Mouse (Mus musculus) C2C12 (cell line): ENCODE data around the gene Gtf2ird2. TPM values are rescaled to one million over a fixed set of nuclear protein-coding genes. Genes with fewer than 3 reads are reported as not detected.

ENCODE experiments used
- H3K27me3 ChIP-seq: one replicate; pipeline ENCODE4 v1.6.1; 2011; ENCODE audit not compliant: control insufficient read depth, insufficient read depth, insufficient read length
- H3K36me3 ChIP-seq: one replicate; pipeline ENCODE4 v1.6.1; 2011; ENCODE audit not compliant: control insufficient read depth, insufficient read depth
- H3K4me3 ChIP-seq: one replicate; pipeline ENCODE4 v1.5.1; 2011; ENCODE audit warnings: mild to moderate bottlenecking, control low read depth; ENCODE audit not compliant: poor library complexity, insufficient read depth, severe bottlenecking
- H3K79me2 ChIP-seq: one replicate; pipeline ENCODE4 v1.6.1; 2011; ENCODE audit not compliant: control insufficient read depth, insufficient read depth
- H3K79me3 ChIP-seq: one replicate; pipeline ENCODE4 v1.6.1; 2011; ENCODE audit warnings: low read depth, control low read depth
- H3ac ChIP-seq: one replicate; pipeline ENCODE3; 2011; ENCODE audit warnings: low read depth; ENCODE audit not compliant: control insufficient read depth, insufficient read length
- CEBPB ChIP-seq: IDR thresholded peaks from one replicate; pipeline ENCODE4 v1.6.1; 2011; ENCODE audit warnings: low read depth, mild to moderate bottlenecking, control low read depth, moderate library complexity
- CTCF ChIP-seq: IDR thresholded peaks from one replicate; pipeline ENCODE4 v1.5.1; 2011; ENCODE audit not compliant: control insufficient read depth, insufficient read depth, insufficient read length
- FOSL1 ChIP-seq: IDR thresholded peaks from one replicate; pipeline ENCODE4 v1.8.0; 2011; ENCODE audit warnings: mild to moderate bottlenecking, low read length; ENCODE audit not compliant: poor library complexity, insufficient read depth, severe bottlenecking
- MAX ChIP-seq: IDR thresholded peaks from one replicate; pipeline ENCODE4 v1.6.1; 2011; ENCODE audit warnings: mild to moderate bottlenecking, control low read depth
- MYOD1 ChIP-seq: IDR thresholded peaks from one replicate; pipeline ENCODE4 v1.6.1; 2011; ENCODE audit warnings: low read depth; ENCODE audit not compliant: control insufficient read depth, insufficient read length
- MYOG ChIP-seq: IDR thresholded peaks from one replicate; pipeline ENCODE4 v1.6.1; 2011; ENCODE audit not compliant: control insufficient read depth, insufficient read length; ENCODE audit errors: extremely low read depth
- USF1 ChIP-seq: IDR thresholded peaks from one replicate; pipeline ENCODE4 v1.6.1; 2011; ENCODE audit warnings: low read depth, mild to moderate bottlenecking, control low read depth, moderate library complexity
- polyA plus RNA-seq: library from polyadenylated mRNA; unstranded; fragments of >200 nt; fragmentation: generic; extraction: Trizol; gene quantifications from one replicate; pipeline ENCODE4 v1.2.1, GENCODE M21; 2012; ENCODE audit warnings: missing spikeins

The Gtf2ird2 gene
- polyA plus RNA-seq, 1 experiment = 4.2 TPM

- H3ac ChIP-seq = no peak overlapping the region
- H3K27me3 ChIP-seq = no peaks in the 10 kb centered on the region
- no peak overlapping the region for H3K4me3 ChIP-seq
- H3K79me3 ChIP-seq = no peaks in the 10 kb centered on the region
- H3K79me2 ChIP-seq = no peaks in the 10 kb centered on the region
- H3K36me3 ChIP-seq = peaks cover 42% of the 10 kb centered on the region
- TF ChIP-seq CTCF = no peak
- no peak for TF ChIP-seq CEBPB
- TF ChIP-seq USF1 = no peak
- TF ChIP-seq MAX = no peak
- no peak for TF ChIP-seq MYOG
- TF ChIP-seq MYOD1 = no peak
- TF ChIP-seq FOSL1 = no peak
These were observed 86.7 kb downstream of the Gtf2ird2 start for GRCm38 (mm10) chr5:134270566-134270965.

- H3K4me3 ChIP-seq = no peak overlapping the region
- no peak overlapping the region for H3ac ChIP-seq
- H3K27me3 ChIP-seq = no peaks in the 10 kb centered on the region
- no peaks in the 10 kb centered on the region for H3K79me2 ChIP-seq
- H3K36me3 ChIP-seq = peaks cover 48% of the 10 kb centered on the region
- H3K79me3 ChIP-seq = no peaks in the 10 kb centered on the region
- TF ChIP-seq CTCF (no peak), FOSL1 (no peak), MAX (no peak), CEBPB (no peak)
These were observed 87.6 kb downstream of the Gtf2ird2 start for GRCm38 (mm10) chr5:134271421-134271820.

GRCm38 (mm10) chr5:134272761-134273160, 88.9 kb downstream of the Gtf2ird2 start:
- Histone ChIP-seq H3K79me3 (no peaks in the 10 kb centered on the region), H3K27me3 (no peaks in the 10 kb centered on the region), H3K36me3 (peaks cover 53% of the 10 kb centered on the region), H3ac (no peak overlapping the region), H3K79me2 (no peaks in the 10 kb centered on the region), H3K4me3 (no peak overlapping the region)
- TF ChIP-seq MAX (no peak), CTCF (no peak), MYOD1 (no peak), MYOG (no peak), FOSL1 (no peak), CEBPB (no peak), USF1 (no peak)

GRCm38 (mm10) chr5:134273761-134274160, 89.9 kb downstream of the Gtf2ird2 start:
- peaks cover 56% of the 10 kb centered on the region for H3K36me3 ChIP-seq
- no peak for TF ChIP-seq FOSL1
- no peaks in the 10 kb centered on the region for H3K79me2 ChIP-seq
- H3ac ChIP-seq = no peak overlapping the region
- H3K4me3 ChIP-seq = no peak overlapping the region
- H3K79me3 ChIP-seq = no peaks in the 10 kb centered on the region
- no peaks in the 10 kb centered on the region for H3K27me3 ChIP-seq

Other genes starting within 250 kb of the Gtf2ird2 start
- 3.0 TPM for gene Castor2, start 84.3 kb upstream of the Gtf2ird2 start, polyA plus RNA-seq
- 28.8 TPM for gene Rcc1l, start 7.2 kb upstream of the Gtf2ird2 start, polyA plus RNA-seq
- gene Ncf1, start 45.6 kb downstream of the Gtf2ird2 start, polyA plus RNA-seq = 0.01 TPM
- 75.9 TPM for gene Gtf2i, start 130.7 kb downstream of the Gtf2ird2 start, polyA plus RNA-seq